Mouse (Mus musculus): ENCODE data around the gene Slc22a17.

Gene Slc22a17

DNA sequence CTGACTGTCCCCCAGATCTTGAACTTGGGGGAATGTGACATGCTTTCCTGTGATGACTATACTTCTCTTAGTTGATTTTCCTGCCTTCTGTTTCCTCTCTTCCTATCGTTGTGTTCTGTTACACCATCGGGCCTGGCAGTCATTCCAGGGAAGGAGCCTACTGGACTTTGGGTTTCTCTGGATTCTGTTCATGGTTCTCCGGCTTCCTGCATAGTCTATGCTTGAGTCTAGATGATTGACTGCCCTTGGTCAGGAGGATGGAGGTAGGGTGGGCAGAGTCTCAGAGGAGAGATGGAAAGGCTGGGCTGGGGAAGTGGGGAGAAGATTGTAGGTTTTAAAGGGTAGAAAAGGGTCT lies 27.2 kb upstream of the Slc22a17 start:
- in situ Hi-C loops (cut with MboI; ENCODE audit: low sequenced_read_pairs): loop anchor here (5.0 kb wide), 1 partner anchor 38 kb away; no protein-coding TSS in a partner anchor

DNA sequence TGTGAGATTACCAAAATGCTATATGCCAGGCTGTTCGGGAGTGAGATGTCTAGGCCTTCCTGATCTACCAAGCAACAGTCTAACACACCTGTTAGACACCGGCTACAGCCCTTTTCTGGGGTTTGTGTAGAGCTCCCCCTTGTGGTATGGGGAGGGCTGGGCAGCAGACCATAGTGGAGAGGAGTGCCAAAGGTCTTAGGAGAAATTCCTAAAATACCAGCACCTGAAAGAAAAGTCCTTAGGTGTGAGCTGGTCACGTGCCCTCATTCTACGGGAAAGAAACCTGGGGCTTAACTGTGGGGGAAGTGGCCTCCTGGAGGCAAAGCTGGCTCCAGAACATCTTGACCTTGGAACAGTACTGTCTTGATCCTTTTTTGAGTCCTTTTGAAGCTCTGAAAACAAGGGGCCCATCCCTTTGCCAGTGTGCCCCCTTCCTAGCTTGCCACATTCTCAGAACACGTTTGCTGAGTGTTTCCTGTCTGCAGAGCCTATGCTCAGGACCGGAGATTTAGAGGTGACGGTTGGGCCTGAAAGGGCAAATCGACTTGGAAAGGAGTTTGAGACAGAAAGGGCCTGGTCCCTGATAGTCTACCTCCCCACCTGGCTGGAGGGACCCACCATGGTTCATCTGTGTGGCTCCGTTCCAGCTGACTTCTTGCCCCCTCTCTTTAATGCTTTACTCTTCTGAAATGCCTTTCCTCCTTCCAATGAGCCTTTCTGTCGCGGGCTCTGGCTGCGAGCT lies 26.7 kb upstream of the Slc22a17 start:
- in situ Hi-C loops (cut with MboI; ENCODE audit: low sequenced_read_pairs): loop anchor here (5.0 kb wide), 1 partner anchor 37 kb away; no protein-coding TSS in a partner anchor

DNA sequence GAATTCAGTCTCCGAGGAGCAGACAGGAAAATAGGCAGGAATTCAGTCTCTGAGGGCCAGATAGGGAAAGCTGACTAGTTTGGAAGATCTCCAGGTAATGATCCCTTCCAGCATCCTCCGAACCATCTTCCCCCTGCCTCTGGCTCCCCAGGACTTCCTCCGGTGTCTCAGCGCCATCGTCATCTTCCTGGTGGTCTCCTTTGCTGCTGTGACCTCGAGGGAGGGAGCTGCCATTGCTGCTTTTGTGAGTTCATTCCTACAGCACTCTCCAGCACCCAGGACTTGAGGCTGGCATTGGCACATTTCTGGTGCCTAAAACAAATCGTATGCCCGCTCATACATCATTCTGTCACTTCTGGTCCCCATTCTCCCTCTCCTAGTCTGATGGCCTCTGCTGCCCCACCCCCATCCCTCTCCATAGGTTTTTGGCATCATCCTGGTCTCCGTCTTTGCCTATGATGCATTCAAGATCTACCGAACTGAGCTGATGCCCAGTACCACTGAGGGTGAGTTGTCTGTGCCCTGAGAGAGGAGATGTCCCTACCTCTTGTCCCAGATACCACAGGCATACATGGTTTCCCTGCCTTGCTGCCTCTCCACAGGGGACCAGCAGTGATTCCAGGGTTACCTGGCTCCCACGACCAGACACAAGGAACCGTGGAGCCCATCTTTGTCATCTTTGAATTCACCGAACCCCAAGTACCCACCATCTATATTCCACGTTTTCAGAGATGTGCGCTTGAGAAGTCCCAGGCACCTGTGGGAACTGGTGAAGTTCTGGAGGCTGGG lies 25.7 kb upstream of the Slc22a17 start:
- in situ Hi-C loops (cut with MboI; ENCODE audit: low sequenced_read_pairs): no loop called here

DNA sequence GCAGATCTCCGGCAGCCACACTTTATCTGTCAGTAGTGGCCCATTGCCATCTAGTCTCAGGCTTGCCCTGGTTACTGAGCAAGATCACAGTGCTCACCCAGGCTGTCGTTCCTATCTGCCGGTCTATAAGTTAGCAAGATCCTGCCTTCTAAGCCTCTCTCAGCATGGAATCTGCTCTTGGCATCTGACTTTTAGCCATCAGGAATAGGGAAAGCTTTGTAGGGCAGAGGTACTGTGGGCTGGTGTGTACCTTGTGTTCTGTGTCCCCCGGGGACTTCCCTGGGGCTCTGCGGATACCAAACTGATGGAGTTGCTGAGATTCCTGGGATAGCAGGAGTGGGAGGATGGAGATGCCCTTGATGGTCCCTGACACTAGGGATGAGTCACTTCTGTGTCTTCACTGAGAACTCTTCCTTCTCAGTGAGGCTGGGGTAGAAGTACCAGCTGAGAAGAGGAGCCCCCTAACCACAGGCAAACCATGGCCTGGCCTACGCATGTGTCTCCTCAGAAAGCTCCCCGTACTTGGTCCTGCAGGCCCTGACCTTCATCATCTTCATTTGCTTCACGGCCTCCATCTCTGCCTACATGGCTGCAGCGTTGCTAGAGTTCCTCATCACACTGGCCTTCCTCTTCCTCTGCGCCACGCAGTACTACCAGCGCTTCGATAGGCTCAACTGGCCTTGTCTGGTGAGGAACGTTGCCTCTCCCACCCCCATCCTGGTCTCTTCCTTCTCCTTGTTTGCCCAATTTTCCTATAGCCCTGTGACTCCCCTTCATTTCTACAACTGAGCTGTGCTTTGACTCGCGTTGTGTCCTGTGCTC lies 24.6 kb upstream of the Slc22a17 start:
- in situ Hi-C loops (cut with MboI; ENCODE audit: low sequenced_read_pairs): no loop called here

DNA sequence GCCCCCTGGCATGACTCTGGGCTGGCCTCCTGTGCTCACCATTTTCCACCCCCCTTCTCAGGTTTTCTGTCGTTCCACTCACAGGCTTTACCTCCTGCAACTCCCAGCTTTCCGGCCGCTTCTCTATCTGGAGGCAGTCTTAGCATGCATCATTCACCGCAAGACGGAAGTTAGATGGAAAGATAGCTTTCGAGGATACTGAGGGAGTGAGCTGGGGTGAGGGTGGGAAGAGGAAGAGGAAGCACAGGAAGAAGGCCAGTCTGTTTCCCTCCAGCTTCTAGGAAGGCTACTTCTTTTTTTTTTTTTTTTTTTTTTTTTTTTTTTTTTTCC lies 23.9 kb upstream of the Slc22a17 start:
- in situ Hi-C loops (cut with MboI; ENCODE audit: low sequenced_read_pairs): no loop called here

DNA sequence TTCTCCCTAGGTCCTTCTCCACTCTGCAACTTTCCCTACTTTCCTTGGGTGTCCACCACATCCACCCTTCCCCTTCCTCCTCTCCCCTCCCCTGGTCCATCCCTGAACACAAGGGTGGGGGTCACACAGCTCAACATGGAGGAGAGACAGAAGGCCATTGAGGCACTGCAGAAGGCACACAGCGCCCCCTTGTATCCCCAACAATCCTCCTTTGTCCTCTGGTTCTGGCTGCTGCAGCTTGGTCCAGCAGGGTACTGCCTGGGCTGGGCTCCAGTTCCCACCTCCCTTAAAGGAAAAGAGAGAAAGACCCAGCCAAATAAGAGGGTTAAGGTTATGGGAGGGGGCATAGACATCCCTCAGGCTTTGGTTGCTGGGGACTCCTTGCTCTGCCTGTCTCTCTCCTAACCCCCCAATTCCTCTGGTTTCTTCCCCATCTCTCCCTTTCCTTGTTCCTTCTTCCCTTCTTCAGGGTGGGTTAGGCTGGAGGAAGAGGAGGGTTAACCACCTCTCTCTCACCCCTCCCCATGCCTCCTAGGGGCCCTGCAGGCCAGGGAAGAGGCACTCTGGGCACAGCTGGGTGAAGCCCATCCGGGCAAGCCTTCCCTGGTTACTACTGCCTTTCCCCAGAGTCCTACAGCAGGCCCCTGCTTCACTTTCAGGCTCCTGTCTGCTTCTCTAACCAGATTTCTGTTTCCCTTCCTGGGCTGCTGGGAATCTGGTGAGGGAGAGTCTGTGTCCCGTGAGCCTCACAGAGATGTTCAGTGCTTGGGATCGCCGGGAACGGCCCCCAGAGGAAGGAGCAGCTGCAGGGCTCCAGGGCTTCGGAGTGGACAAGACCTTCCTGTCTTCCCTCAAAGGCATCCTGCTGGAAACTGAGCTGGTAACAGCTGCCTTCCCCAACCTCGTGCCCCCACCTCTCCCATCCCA lies 23.2 kb upstream of the Slc22a17 start, which contains the start of gene Cmtm5:
Gene Cmtm5, plus strand, starts transcription at position 358 of the 927 bp plus-strand sequence.
- in situ Hi-C loops (cut with MboI; ENCODE audit: low sequenced_read_pairs): no loop called here

DNA sequence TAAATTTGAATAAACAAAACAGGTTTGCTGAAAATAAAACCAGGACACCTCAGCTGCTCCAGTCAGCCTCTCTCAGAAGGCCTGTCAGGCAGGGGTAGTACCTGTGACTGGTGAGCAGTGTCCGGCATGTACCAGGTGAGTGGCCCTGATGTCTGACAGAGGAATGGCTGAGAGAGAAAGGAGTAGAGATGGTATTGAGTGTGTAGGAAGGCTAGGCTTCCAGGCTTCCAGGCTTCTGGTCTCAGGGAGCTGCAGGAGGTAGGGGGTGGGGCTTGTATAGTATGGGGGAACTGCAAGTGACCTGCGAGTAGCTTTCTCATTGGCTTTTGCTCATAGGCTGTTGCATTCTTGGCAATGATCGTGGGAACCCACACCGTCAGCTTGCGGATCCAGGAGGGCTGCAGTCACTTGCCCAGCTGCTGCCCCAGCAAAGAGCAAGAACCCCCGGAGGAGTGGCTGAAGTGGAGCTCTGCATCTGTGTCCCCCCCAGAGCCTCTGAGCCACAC lies 19.8 kb upstream of the Slc22a17 start, which contains the start of gene Il25:
Gene Il25, plus strand, starts transcription at position 51 of the 506 bp plus-strand sequence.
- in situ Hi-C loops (cut with MboI; ENCODE audit: low sequenced_read_pairs): no loop called here

DNA sequence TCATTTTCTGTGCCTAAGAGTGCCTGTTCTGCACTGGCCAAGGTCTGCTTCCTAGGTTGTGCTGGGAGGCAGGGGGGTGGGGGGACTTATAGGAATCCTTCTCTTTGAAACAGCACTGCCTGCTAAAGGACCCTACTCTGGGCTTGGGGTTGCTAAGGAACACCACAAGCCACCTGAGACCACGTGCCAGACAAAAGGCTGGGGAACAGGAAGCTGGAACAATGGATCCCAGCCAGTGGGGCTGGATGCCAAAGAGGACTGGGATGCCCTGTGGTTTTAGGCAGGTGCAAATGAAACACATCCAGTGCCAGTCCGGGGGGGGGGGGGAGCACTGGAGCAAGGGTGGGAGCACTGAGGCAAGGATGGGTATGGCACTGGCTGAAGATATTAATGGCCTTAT lies 17.5 kb upstream of the Slc22a17 start:
- in situ Hi-C loops (cut with MboI; ENCODE audit: low sequenced_read_pairs): no loop called here

DNA sequence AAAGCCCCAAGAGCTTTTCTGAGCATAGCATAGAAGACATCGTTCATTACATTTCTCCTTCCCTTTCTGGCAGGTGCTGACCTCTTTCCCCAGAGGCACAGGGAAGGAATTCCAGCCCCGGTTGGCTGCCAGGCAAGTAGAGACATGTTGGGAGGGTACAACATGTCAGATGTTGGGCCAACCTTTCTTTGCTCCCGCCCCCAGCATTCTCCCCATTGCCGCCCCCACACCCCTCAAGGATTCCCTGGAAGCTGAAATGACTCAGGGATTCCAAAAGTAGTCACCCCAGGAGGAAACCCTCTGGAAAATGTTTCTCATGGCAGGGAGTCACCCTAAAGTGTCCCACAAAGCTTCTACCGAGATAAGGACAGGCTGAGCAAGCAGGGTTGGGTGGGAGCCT lies 16.9 kb upstream of the Slc22a17 start:
- in situ Hi-C loops (cut with MboI; ENCODE audit: low sequenced_read_pairs): no loop called here

DNA sequence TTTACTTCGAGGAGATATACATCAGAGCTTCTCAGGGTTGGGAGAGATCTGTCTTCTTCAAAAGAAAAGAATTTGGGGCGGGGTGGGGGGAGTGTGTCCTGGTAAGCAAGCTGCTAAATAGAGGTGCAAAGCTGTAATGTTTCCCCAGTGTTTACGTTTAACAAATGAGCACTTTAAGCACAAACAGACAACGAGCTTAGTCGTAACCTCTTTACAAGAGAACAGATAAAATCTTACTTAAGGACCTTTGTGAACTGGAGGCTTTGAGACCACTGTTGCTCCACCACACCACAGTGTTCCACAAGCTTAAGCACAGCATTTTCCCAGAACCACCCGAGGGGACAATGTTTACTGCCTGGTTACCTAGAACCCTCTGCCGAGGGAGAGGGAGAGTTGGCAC lies 14.4 kb upstream of the Slc22a17 start:
- in situ Hi-C loops (cut with MboI; ENCODE audit: low sequenced_read_pairs): no loop called here

DNA sequence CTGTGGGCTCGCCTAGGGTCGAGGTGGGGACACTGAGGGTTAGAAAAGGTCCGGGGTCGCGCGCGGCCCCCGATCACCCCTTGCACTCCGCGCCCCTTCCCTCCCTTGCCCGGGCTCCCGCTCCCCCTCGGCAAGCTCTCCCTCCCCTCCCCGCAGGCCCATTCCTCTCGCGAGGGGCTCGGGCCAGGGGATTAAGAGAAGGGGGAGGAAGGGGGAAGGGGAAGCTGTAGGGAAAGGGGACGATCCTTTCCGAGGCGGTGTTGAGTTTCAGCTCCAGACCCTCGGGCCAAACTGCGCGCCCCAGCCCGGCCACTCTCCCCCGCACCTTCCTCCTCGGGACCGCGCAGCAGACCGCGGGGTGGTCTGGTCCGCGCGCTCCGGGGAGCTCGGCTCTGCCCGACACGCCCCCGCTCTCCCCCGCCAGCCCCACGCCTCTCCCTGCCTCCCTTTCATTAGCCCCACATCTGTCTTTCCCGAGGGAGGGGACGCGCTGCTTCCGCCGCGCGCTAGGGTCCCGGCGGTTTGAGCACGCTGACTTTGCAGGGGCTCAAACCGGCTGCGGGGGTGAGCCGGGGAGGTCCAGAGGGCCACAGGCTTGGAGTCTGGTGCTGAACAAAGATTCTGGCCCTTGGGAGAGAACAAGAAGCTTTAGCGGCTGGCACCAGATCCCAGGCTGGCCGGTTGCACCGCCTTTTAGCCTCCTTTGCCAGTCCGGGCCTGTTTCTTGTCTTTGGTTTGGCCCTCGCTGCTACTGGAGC lies 13.6 kb upstream of the Slc22a17 start:
- in situ Hi-C loops (cut with MboI; ENCODE audit: low sequenced_read_pairs): no loop called here

DNA sequence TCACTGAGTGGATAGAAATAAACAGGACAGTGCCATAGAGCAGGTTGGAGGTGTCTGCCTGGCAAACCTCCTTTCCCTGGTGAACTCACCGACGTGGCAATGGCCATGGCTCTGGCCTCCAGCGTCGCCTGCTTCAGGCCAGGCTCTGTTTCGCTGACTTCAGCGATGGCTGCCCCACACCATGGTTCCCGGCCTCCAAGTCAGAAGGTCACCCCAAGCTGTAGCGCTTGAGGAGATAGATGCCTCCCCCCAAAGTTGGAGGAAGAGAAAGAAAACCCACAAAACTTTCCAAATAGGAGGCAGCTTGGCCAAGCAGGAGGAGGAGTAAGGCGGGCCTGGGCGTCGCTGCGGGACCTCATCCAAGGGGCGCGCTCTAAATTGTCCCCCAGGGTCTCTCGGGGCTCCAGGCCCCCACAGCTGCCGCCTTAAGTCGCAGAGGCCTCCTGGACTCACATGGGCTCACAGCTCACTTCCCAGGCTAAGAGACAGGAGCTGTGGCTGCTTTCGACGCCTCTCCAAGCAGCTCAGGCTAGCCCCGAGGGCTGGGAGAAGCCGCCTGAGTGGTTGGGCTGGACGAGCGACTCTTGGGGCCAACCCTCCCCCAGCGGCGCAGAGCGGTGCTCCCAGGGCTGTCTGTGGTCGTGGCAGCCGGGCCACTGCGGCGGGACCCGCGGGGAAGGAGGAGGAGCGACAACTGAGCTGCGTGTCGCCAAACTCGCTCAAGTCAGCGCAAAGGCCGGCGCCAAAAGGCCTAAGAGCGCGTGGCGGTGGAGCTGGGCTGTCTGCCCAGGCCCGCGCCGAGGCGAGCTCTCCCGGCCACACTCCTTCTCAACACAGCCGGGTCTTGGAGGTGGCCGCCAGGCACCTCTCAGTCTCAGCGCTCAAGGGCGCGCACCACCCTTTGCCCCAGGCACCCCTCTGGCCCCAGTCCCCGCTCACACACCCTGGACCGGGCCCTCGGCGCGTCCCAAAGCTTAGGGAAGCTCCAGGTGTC lies 12.7 kb upstream of the Slc22a17 start, which contains the start of gene Efs:
Gene Efs, minus strand, starts transcription at position 778 of the 994 bp plus-strand sequence.
- in situ Hi-C loops (cut with MboI; ENCODE audit: low sequenced_read_pairs): no loop called here

DNA sequence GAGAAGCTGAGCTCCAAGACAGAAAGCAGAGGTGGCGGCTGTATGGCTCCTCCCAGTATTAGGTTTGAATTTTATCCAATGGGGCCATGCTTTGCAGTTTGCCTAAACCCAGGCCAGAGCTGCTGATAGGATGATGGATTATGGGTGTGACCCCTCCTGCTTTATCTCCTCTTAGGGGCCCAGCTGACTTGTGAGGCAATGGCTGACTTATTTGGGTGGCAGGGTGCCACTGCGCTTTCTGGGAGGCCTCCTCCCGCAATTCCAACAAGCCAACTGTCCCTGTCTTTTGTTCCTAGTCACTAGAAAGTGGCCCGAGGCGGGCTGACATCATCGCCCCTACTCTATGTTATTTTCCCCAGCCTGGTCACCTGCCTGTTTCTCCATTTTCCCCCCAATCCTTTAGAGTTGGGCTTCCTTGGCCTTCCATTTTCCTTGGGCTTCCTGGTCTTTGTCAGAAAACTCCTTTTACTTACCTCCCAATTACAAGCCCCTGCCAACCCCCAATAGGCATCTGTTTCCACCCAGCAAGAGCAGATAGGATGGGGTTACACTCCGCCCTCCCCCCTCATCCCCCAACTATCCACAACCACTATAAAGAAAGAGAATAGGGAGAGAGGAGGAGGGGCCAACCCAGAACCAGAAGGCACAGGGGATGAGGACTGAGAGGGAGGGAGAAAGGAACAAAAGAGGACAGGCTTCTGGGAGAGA lies 11.9 kb upstream of the Slc22a17 start:
- in situ Hi-C loops (cut with MboI; ENCODE audit: low sequenced_read_pairs): no loop called here

DNA sequence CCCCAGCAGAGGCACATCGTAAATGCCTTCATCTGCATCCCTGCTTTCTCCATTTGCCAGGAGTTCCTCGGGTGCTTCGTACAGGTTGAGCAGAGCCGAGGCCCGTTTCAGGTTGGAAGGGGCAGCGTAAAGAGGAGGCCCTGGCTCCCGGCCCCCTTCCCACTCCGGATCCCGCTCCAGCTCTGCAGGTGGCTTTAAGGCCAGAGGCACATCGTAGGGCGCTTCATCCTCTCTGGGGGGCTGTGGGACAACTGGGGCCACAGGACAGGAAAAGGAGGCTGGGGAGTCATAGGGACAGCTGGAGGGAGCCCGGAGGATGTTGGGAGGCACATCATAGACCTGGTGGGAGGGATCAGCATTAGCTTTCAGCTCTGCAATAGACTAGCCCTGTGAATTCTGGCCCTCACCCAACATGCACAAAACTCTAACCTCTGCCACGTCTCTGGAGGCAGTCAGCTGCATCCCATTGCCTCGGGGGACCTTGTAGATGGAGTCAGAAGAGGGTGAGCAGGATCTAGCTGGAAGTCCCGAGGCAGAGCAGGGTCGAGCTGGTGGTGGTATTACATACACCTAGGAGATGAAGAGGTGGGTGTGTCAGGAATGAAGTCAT lies 7.2 kb upstream of the Slc22a17 start:
- in situ Hi-C loops (cut with MboI; ENCODE audit: low sequenced_read_pairs): no loop called here

DNA sequence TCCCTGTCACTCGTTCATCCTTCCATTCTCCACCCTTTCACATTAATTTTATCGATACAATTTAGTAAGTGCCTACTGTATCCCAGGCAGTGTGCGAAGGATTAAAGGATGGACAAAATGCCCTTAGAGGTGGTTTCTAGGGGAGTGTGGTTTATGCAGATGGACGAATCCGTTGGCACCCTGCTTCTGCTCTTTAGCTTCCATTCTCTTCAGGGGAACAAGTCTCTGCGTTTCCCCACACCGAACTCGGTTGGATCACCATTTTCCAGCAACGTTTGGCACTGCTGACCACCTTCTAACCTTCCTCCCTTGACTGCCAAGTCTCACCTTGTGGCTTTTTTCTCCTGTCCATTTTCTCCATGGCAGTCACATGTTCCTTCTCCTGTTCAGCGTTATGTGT lies 411 bp upstream of the Slc22a17 start:
- in situ Hi-C loops (cut with MboI; ENCODE audit: low sequenced_read_pairs): no loop called here

DNA sequence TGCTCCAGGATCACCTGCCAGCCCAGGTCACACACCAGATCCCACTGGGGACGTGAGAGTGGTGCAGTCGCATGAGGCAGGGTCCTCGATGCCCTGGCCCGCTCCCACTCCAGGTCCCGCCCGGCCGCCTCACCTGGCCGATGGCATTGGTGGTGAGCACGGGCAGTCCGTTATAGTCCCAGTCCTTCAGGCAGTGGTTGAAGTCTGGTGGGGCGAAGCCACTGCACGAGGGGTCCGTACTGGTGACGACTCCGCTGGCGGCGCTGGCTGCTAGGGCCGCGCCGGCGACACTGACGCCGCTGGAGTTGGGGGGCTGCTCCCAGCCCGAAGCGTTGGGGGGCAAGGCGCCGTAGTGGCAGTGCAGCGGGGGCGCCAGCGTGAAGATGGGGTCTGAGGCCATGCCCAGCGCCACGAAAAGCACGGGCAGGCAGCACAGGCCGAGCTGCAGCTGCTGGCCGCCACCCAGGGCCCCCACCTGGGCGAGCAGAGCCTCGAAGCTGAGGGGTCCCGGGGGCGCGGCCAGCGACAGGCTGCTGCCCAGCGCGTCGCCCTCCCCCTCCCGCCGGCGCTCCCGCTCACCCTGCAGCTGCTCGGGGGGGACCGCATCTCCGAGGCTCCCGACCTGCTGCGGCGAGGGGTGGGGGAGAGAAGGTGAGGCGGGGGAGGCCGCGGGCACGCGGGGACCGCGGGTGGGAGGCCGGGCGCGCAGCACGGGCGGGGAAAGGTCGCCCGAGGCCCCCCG lies 652 bp downstream of the Slc22a17 start:
- in situ Hi-C loops (cut with MboI; ENCODE audit: low sequenced_read_pairs): no loop called here

All from CH12F3 (cell line).